Mouse (Mus musculus) T-cell, adult 2 months (primary cell): ENCODE results near the gene Prkcq.

Source experiments
- DNase-seq: peaks from one replicate; pipeline ENCODE4 v3.0.0; 2022; ENCODE audit warnings: low spot score

Prkcq gene

GRCm38 (mm10) chr2:11171754-11172501, at the start of gene Prkcq:
Gene Prkcq, plus strand, starts transcription at chr2:11172108.
- peak; percentile 56 for DNase-seq

- no peak for DNase-seq
Measured at GRCm38 (mm10) chr2:11130881-11131280, 41.0 kb upstream of the Prkcq start.

GRCm38 (mm10) chr2:11135718-11136117, 36.2 kb upstream of the Prkcq start:
- peak; percentile 26 for DNase-seq

- DNase-seq = no peak
Measured at GRCm38 (mm10) chr2:11138076-11138475, 33.8 kb upstream of the Prkcq start.

GRCm38 (mm10) chr2:11139518-11140152, 32.3 kb upstream of the Prkcq start:
- DNase-seq = no peak

GRCm38 (mm10) chr2:11140385-11140784, 31.5 kb upstream of the Prkcq start:
- DNase-seq = no peak

GRCm38 (mm10) chr2:11149091-11149490, 22.8 kb upstream of the Prkcq start:
- no peak for DNase-seq

- no peak for DNase-seq
Measured at GRCm38 (mm10) chr2:11150975-11151374, 20.9 kb upstream of the Prkcq start.

GRCm38 (mm10) chr2:11151655-11152323, 20.1 kb upstream of the Prkcq start:
- no peak for DNase-seq

- peak; percentile 80 for DNase-seq
Measured at GRCm38 (mm10) chr2:11159641-11160040, 12.3 kb upstream of the Prkcq start.

GRCm38 (mm10) chr2:11160696-11161095, 11.2 kb upstream of the Prkcq start:
- DNase-seq = peak; percentile 67

- peak; percentile 66 for DNase-seq
Measured at GRCm38 (mm10) chr2:11161336-11161735, 10.6 kb upstream of the Prkcq start.

GRCm38 (mm10) chr2:11162701-11163100, 9.2 kb upstream of the Prkcq start:
- no peak for DNase-seq

GRCm38 (mm10) chr2:11164170-11164569, 7.7 kb upstream of the Prkcq start:
- no peak for DNase-seq

GRCm38 (mm10) chr2:11169721-11170335, 2.1 kb upstream of the Prkcq start:
- DNase-seq = peak; percentile 77

GRCm38 (mm10) chr2:11172831-11173414, 1.0 kb downstream of the Prkcq start:
- DNase-seq = no peak

- no peak for DNase-seq
Measured at GRCm38 (mm10) chr2:11173521-11173920, 1.6 kb downstream of the Prkcq start.

GRCm38 (mm10) chr2:11174101-11174500, 2.2 kb downstream of the Prkcq start:
- DNase-seq = no peak

GRCm38 (mm10) chr2:11177880-11178279, 6.0 kb downstream of the Prkcq start:
- no peak for DNase-seq

- peak; percentile 82 for DNase-seq
Measured at GRCm38 (mm10) chr2:11181510-11181909, 9.6 kb downstream of the Prkcq start.

GRCm38 (mm10) chr2:11182096-11182495, 10.2 kb downstream of the Prkcq start:
- no peak for DNase-seq

- no peak for DNase-seq
Measured at GRCm38 (mm10) chr2:11183991-11184390, 12.1 kb downstream of the Prkcq start.
